Comparison of ENCODE assay signal across 21 mouse cellular contexts in the genomic region with DNA sequence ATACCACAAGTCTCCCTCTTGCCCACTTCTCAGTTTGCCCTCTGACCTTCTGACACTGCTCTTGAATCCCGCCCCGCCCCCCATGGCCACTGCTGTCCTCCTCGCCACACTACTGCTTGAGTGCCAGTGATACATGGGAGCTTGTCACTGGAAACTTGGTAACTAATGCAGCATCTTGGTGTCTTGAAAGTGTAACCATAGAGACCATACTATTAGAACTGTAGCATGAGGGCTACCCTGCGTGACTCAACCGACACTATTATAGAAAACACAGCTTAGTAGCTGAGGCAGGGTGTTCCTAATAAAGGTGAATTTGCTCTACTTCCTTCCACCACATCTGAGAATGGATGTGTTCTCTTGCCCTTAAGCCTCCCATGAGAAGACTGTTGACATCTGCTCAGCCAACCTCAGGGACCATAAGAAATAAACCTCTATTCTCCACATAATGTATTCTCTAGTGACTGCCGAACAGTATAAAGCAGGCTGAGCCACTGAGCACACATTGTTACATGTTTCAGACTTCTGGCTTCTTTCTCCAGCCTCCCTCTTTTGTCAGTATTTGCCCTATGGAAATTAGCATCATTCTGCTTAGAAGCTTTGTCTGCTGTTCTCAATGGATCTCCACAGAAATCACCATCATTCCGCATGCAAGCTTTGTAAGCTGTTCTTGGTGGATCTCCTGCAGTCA.
A peak's percentile ranks its signal among the peaks of the same experiment; 100 is the strongest.
DNase-seq lines count a peak whose midpoint lies in the region; ATAC-seq lines count a peak whose summit lies in the region.
"Had no signal": no experiment of that assay in that cellular context is flagged by ENCODE, and none has a peak within 500 bp of the region (broad histone marks: within the 10 kb centered on the region; RNA-seq: fewer than 3 reads in every experiment).

No protein-coding gene starts in this region.

- no peak overlapping the region for H3K4me2 ChIP-seq in neural tube, embryonic 11.5 days (ENCODE audit: low read depth)
- no peak overlapping the region for H3K4me2 ChIP-seq in neural tube, embryonic 15.5 days
- H3K4me2 ChIP-seq in hindbrain, embryonic 12.5 days (replicated peaks), result no peak overlapping the region
- H3K4me2 ChIP-seq in midbrain, embryonic 11.5 days, result no peak overlapping the region
- H3K4me2 ChIP-seq: embryonic facial prominence, embryonic 13.5 days; heart, embryonic 15.5 days; kidney, embryonic 15.5 days; limb, embryonic 13.5 days; liver, embryonic 13.5 days; lung, embryonic 15.5 days; neural tube, embryonic 13.5 days had no signal

- no peaks in the 10 kb centered on the region for H3K9me3 ChIP-seq in neural tube, embryonic 11.5 days (ENCODE audit: control insufficient read depth, low read length)
- H3K9me3 ChIP-seq in neural tube, embryonic 15.5 days (replicated peaks), result no peaks in the 10 kb centered on the region
- no peaks in the 10 kb centered on the region for H3K9me3 ChIP-seq in hindbrain, embryonic 12.5 days (replicated peaks)
- no peaks in the 10 kb centered on the region for H3K9me3 ChIP-seq in midbrain, embryonic 11.5 days (ENCODE audit: control insufficient read depth, low read length)
- H3K9me3 ChIP-seq: embryonic facial prominence, embryonic 13.5 days; heart, embryonic 15.5 days; kidney, embryonic 15.5 days; limb, embryonic 13.5 days; liver, embryonic 13.5 days; lung, embryonic 15.5 days; neural tube, embryonic 13.5 days had no signal

- no peak overlapping the region for H3K4me3 ChIP-seq in neural tube, embryonic 11.5 days (ENCODE audit: low read depth, low read length)
- H3K4me3 ChIP-seq in neural tube, embryonic 15.5 days (replicated peaks), result no peak overlapping the region
- H3K4me3 ChIP-seq in hindbrain, embryonic 12.5 days, result no peak overlapping the region
- no peak overlapping the region for H3K4me3 ChIP-seq in midbrain, embryonic 11.5 days (ENCODE audit: low read depth, low read length)
- H3K4me3 ChIP-seq: embryonic facial prominence, embryonic 13.5 days; heart, embryonic 15.5 days; kidney, embryonic 15.5 days; limb, embryonic 13.5 days; liver, embryonic 13.5 days; lung, embryonic 15.5 days; neural tube, embryonic 13.5 days had no signal

- no peaks in the 10 kb centered on the region for H3K4me1 ChIP-seq in neural tube, embryonic 11.5 days (ENCODE audit: control insufficient read depth, insufficient read depth, low read length)
- 0 out of 2 replicates have a peak, but pooled peaks cover 4% of the 10 kb centered on the region for H3K4me1 ChIP-seq in neural tube, embryonic 15.5 days
- H3K4me1 ChIP-seq in hindbrain, embryonic 12.5 days, result peaks cover 6% of the 10 kb centered on the region; the same call in 1 of the 2 replicates
- peaks cover 2% of the 10 kb centered on the region; the same call in 1 of the 2 replicates for H3K4me1 ChIP-seq in midbrain, embryonic 11.5 days (ENCODE audit: control insufficient read depth, insufficient read depth, low read length)
- H3K4me1 ChIP-seq: embryonic facial prominence, embryonic 13.5 days; heart, embryonic 15.5 days; kidney, embryonic 15.5 days; limb, embryonic 13.5 days; liver, embryonic 13.5 days; lung, embryonic 15.5 days; neural tube, embryonic 13.5 days had no signal

- DNase-seq in neural tube, embryonic 11.5 days (ENCODE audit: low spot score), result peak; percentile 15
- peak; percentile 84 for DNase-seq in midbrain, embryonic 11.5 days (ENCODE audit: low spot score, missing footprints)
- DNase-seq in retina, postnatal 1 day, result no peak
- DNase-seq in layer of hippocampus, postnatal 25 days (ENCODE audit: extremely low spot score in 1 of 2, low spot score in 1 of 2), result no peak
- DNase-seq in ovary, adult 18-20 months (ENCODE audit: low spot score), result no peak
- DNase-seq: cerebellum, adult 8-10 months; gastrocnemius, postnatal 36 days; kidney, postnatal 4 days; liver, embryonic 13.5 days; right cerebral cortex, postnatal 14 days had no signal

- ATAC-seq in neural tube, embryonic 11.5 days (ENCODE audit: insufficient read depth, low FRiP score, low TSS enrichment), result peak; percentile 52
- no peak for ATAC-seq in neural tube, embryonic 15.5 days (ENCODE audit: low FRiP score)
- peak; percentile 83 for ATAC-seq in hindbrain, embryonic 12.5 days (ENCODE audit: low FRiP score)
- peak; percentile 90 for ATAC-seq in midbrain, embryonic 11.5 days (ENCODE audit: low FRiP score)
- ATAC-seq: intestine, postnatal 0 days had no signal

- no peaks in the 10 kb centered on the region for H3K36me3 ChIP-seq in neural tube, embryonic 11.5 days (ENCODE audit: control insufficient read depth, insufficient read depth, low read length)
- H3K36me3 ChIP-seq in neural tube, embryonic 15.5 days, result no peaks in the 10 kb centered on the region
- H3K36me3 ChIP-seq in hindbrain, embryonic 12.5 days, result no peaks in the 10 kb centered on the region
- H3K36me3 ChIP-seq in midbrain, embryonic 11.5 days (ENCODE audit: control insufficient read depth, insufficient read depth, low read length), result no peaks in the 10 kb centered on the region
- H3K36me3 ChIP-seq: embryonic facial prominence, embryonic 13.5 days; heart, embryonic 15.5 days; kidney, embryonic 15.5 days; limb, embryonic 13.5 days; liver, embryonic 13.5 days; lung, embryonic 15.5 days; neural tube, embryonic 13.5 days had no signal

- 73% methylated on average over 7 of the region's 7 CpGs for WGBS in neural tube, embryonic 11.5 days
- WGBS in neural tube, embryonic 15.5 days, result 58% methylated on average over 7 of the region's 7 CpGs
- 55% methylated on average over 7 of the region's 7 CpGs for WGBS in hindbrain, embryonic 12.5 days
- WGBS in midbrain, embryonic 11.5 days, result 60% methylated on average over 7 of the region's 7 CpGs

- H3K9ac ChIP-seq in neural tube, embryonic 11.5 days (ENCODE audit: low read length), result no peak overlapping the region
- no peak overlapping the region for H3K9ac ChIP-seq in neural tube, embryonic 15.5 days (replicated peaks)
- H3K9ac ChIP-seq in hindbrain, embryonic 12.5 days, result no peak overlapping the region
- no peak overlapping the region for H3K9ac ChIP-seq in midbrain, embryonic 11.5 days (ENCODE audit: low read length)
- H3K9ac ChIP-seq: embryonic facial prominence, embryonic 13.5 days; heart, embryonic 15.5 days; kidney, embryonic 15.5 days; limb, embryonic 13.5 days; liver, embryonic 13.5 days; lung, embryonic 15.5 days; neural tube, embryonic 13.5 days had no signal

- no peak overlapping the region for H3K27ac ChIP-seq in neural tube, embryonic 11.5 days (ENCODE audit: low read depth, low read length)
- H3K27ac ChIP-seq in neural tube, embryonic 15.5 days (replicated peaks), result no peak overlapping the region
- peak overlapping the region; percentile 24; the same call in 1 of the 2 replicates for H3K27ac ChIP-seq in hindbrain, embryonic 12.5 days
- peak overlapping the region; percentile 63; the same call in 1 of the 2 replicates for H3K27ac ChIP-seq in midbrain, embryonic 11.5 days (ENCODE audit: low read depth, low read length)
- H3K27ac ChIP-seq: embryonic facial prominence, embryonic 13.5 days; heart, embryonic 15.5 days; kidney, embryonic 15.5 days; limb, embryonic 13.5 days; liver, embryonic 13.5 days; lung, embryonic 15.5 days; macrophage; neural tube, embryonic 13.5 days; stomach, postnatal 0 days had no signal

- no peaks in the 10 kb centered on the region for H3K27me3 ChIP-seq in neural tube, embryonic 11.5 days (ENCODE audit: control insufficient read depth, insufficient read depth, low read length)
- H3K27me3 ChIP-seq in neural tube, embryonic 15.5 days (replicated peaks), result no peaks in the 10 kb centered on the region
- no peaks in the 10 kb centered on the region for H3K27me3 ChIP-seq in hindbrain, embryonic 12.5 days
- H3K27me3 ChIP-seq in midbrain, embryonic 11.5 days (ENCODE audit: control insufficient read depth, insufficient read depth, low read length), result no peaks in the 10 kb centered on the region
- H3K27me3 ChIP-seq: embryonic facial prominence, embryonic 13.5 days; heart, embryonic 15.5 days; kidney, embryonic 15.5 days; limb, embryonic 13.5 days; liver, embryonic 13.5 days; lung, embryonic 15.5 days; neural tube, embryonic 13.5 days had no signal

Comparison
In these comparisons a context has a peak if more than half of its experiments do, and no peak if none do; other contexts are left out.
1. DNase-seq: peak in neural tube, embryonic 11.5 days (single experiment) and midbrain, embryonic 11.5 days (single experiment); none in retina, postnatal 1 day (single experiment), layer of hippocampus, postnatal 25 days (0 of 2) and ovary, adult 18-20 months (single experiment).
2. H3K27ac ChIP-seq: peak in hindbrain, embryonic 12.5 days (single experiment) and midbrain, embryonic 11.5 days (single experiment); none in neural tube, embryonic 11.5 days (single experiment) and neural tube, embryonic 15.5 days (single experiment).